Mouse (Mus musculus): ENCODE data around the gene Ces2c. TPM values are rescaled to one million over a fixed set of nuclear protein-coding genes. Genes with fewer than 3 reads are reported as not detected.
"Not testable (repeated sequence)": the region's sequence is repeated elsewhere in the genome, so short reads cannot be mapped to it uniquely, and the experiment has no call there.

Ces2c gene
- polyA plus RNA-seq, 1 experiment from 2014 or later: not detected

- H3K4me3 ChIP-seq (replicated peaks); H3K36me3 ChIP-seq; H3K27ac ChIP-seq (replicated peaks); ATAC-seq (ENCODE audit: low FRiP score); H3K4me1 ChIP-seq; H3K4me2 ChIP-seq; H3K9me3 ChIP-seq (replicated peaks); H3K9ac ChIP-seq (replicated peaks); H3K27me3 ChIP-seq (replicated peaks): not testable (repeated sequence)
- WGBS: no CpG with 5 or more reads among the region's 2 CpGs
These were observed 22.0 kb downstream of the Ces2c start for GRCm38 (mm10) chr8:104868876-104869275.

- no CpG with 5 or more reads among the region's 4 CpGs for WGBS
- not testable (repeated sequence) for H3K9me3 ChIP-seq (replicated peaks); H3K4me1 ChIP-seq; H3K36me3 ChIP-seq; H3K4me2 ChIP-seq; H3K27me3 ChIP-seq (replicated peaks); H3K4me3 ChIP-seq (replicated peaks); H3K27ac ChIP-seq (replicated peaks); H3K9ac ChIP-seq (replicated peaks); ATAC-seq (ENCODE audit: low FRiP score)
These were observed 39.5 kb downstream of the Ces2c start for GRCm38 (mm10) chr8:104886223-104886926.

DNA sequence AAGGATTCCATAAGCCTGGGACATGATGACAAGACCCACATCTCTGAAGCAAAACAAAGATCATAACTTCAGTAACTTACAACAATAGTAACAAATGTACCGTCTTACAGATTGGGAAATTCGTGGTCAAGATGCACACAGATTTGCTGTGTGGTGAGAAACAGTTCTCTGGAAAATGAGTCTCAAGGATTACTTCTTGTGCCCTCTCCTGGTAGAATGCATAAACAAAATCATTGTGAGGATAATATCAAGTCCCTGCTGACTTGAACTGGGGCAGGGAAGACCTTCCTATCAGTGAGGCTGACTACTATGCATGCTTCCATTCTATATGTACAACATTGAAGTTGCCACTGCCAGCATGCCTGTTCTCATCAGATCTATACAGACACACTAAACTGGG is 54.9 kb downstream of the Ces2c start:
- Histone ChIP-seq H3K4me1 (no peaks in the 10 kb centered on the region), H3K4me2 (no peak overlapping the region), H3K9me3 (replicated peaks) (no peaks in the 10 kb centered on the region), H3K36me3 (no peaks in the 10 kb centered on the region), H3K4me3 (replicated peaks) (no peak overlapping the region), H3K27ac (replicated peaks) (no peak overlapping the region), H3K27me3 (replicated peaks) (no peaks in the 10 kb centered on the region), H3K9ac (replicated peaks) (no peak overlapping the region)
- ATAC-seq (ENCODE audit: low FRiP score): no peak
- WGBS: 90% methylated on average over 2 of the region's 2 CpGs

Other genes with a start within 250 kb of the Ces2c start
- 0.38 TPM in 1 of 2 replicates, not detected in the other for gene Cdh16, start 222.7 kb upstream of the Ces2c start, polyA plus RNA-seq (2015; fragmentation: Nextera tagmentation; extraction: Ambion mirVana)
- gene Rrad, start 215.7 kb upstream of the Ces2c start, polyA plus RNA-seq (2015; fragmentation: Nextera tagmentation; extraction: Ambion mirVana): 4.7 and 6.8 TPM in 2 replicates
- 121 and 135 TPM in 2 replicates for gene Ciao2b, start 205.1 kb upstream of the Ces2c start, polyA plus RNA-seq (2015; fragmentation: Nextera tagmentation; extraction: Ambion mirVana)
- 0.17 TPM in 1 of 2 replicates, not detected in the other for gene Ces2a, start 113.1 kb upstream of the Ces2c start, polyA plus RNA-seq (2015; fragmentation: Nextera tagmentation; extraction: Ambion mirVana)
- 0.15 and 0.40 TPM in 2 replicates for gene Ces2b, start 15.5 kb upstream of the Ces2c start, polyA plus RNA-seq (2015; fragmentation: Nextera tagmentation; extraction: Ambion mirVana)
- gene Ces2e, start 79.2 kb downstream of the Ces2c start, polyA plus RNA-seq (2015; fragmentation: Nextera tagmentation; extraction: Ambion mirVana): 0.19 TPM in 1 of 2 replicates, not detected in the other
- 0.13 TPM in 1 of 2 replicates, not detected in the other for gene Ces2f, start 100.3 kb downstream of the Ces2c start, polyA plus RNA-seq (2015; fragmentation: Nextera tagmentation; extraction: Ambion mirVana)
- gene Ces2g, start 114.7 kb downstream of the Ces2c start, polyA plus RNA-seq (2015; fragmentation: Nextera tagmentation; extraction: Ambion mirVana): 0.12 and 0.40 TPM in 2 replicates
- gene Ces2h, start 153.8 kb downstream of the Ces2c start, polyA plus RNA-seq (2015; fragmentation: Nextera tagmentation; extraction: Ambion mirVana): not detected in 2 replicates
- not detected in 2 replicates for gene Ces3a, start 201.5 kb downstream of the Ces2c start, polyA plus RNA-seq (2015; fragmentation: Nextera tagmentation; extraction: Ambion mirVana)
- gene Ces3b, start 236.7 kb downstream of the Ces2c start, polyA plus RNA-seq (2015; fragmentation: Nextera tagmentation; extraction: Ambion mirVana): not detected in 2 replicates

All from neural tube, embryonic 15.5 days (tissue).